Mouse (Mus musculus): ENCODE results near the gene Tmem95. TPM values are rescaled to one million over a fixed set of nuclear protein-coding genes. Genes with fewer than 3 reads are reported as not detected.
A peak's percentile ranks its signal among the peaks of the same experiment; 100 is the strongest.

The Tmem95 gene
- total and polyA plus RNA-seq, 3 experiments = not detected

GRCm38 (mm10) chr11:69878399-69878798 lies 581 bp upstream of the Tmem95 start:
- H3K4me1 ChIP-seq (ENCODE audit: insufficient read depth, low read depth, low read length) = peaks cover 55% of the 10 kb centered on the region
- DNase-seq (ENCODE audit: low spot score) = no peak
- ATAC-seq (ENCODE audit: extremely low read depth, insufficient number of reproducible peaks, low FRiP score, poor library complexity, severe bottlenecking) = no peak
- H3K9me3 ChIP-seq (replicated peaks) = no peaks in the 10 kb centered on the region
- H3K27me3 ChIP-seq (ENCODE audit: insufficient read depth, low read length) = peaks cover 15% of the 10 kb centered on the region
- peaks cover 30% of the 10 kb centered on the region for H3K36me3 ChIP-seq (replicated peaks)
- H3K4me3 ChIP-seq (ENCODE audit: low read depth, low read length) = no peak overlapping the region
- TF ChIP-seq TAL1 (conservative IDR thresholded peaks at IDR 0.05; ENCODE audit: low read depth, low read length) = no peak
- TF ChIP-seq GATA1 (IDR thresholded peaks at IDR 0.05; ENCODE audit: borderline replicate concordance, low read length) = no peak
- no peak for TF ChIP-seq POLR2AphosphoS5 (IDR thresholded peaks at IDR 0.05; ENCODE audit: insufficient replicate concordance, low read depth, low read length)
- TF ChIP-seq GATA2 (IDR thresholded peaks at IDR 0.05; ENCODE audit: borderline replicate concordance, low read depth, low read length) = no peak
- TF ChIP-seq CTCF (IDR thresholded peaks at IDR 0.05; ENCODE audit: low read depth, low read length) = no peak

GRCm38 (mm10) chr11:69876867-69877266 lies 951 bp downstream of the Tmem95 start:
- Histone ChIP-seq H3K36me3 (replicated peaks) (peaks cover 15% of the 10 kb centered on the region), H3K4me3 (ENCODE audit: low read depth, low read length) (no peak overlapping the region; the same call in 1 of the 2 replicates), H3K27me3 (ENCODE audit: insufficient read depth, low read length) (peaks cover 19% of the 10 kb centered on the region), H3K4me1 (ENCODE audit: insufficient read depth, low read depth, low read length) (peaks cover 52% of the 10 kb centered on the region), H3K9me3 (replicated peaks) (no peaks in the 10 kb centered on the region)
- ATAC-seq (ENCODE audit: extremely low read depth, insufficient number of reproducible peaks, low FRiP score, poor library complexity, severe bottlenecking) (no peak; the same call in 1 of the 2 replicates), DNase-seq (ENCODE audit: low spot score) (peak; percentile 64)
- TF ChIP-seq POLR2AphosphoS5 (IDR thresholded peaks at IDR 0.05; ENCODE audit: insufficient replicate concordance, low read depth, low read length) (no peak), CTCF (IDR thresholded peaks at IDR 0.05; ENCODE audit: low read depth, low read length) (peak; percentile 90), TAL1 (conservative IDR thresholded peaks at IDR 0.05; ENCODE audit: low read depth, low read length) (no peak), GATA1 (IDR thresholded peaks at IDR 0.05; ENCODE audit: borderline replicate concordance, low read length) (no peak), GATA2 (IDR thresholded peaks at IDR 0.05; ENCODE audit: borderline replicate concordance, low read depth, low read length) (no peak)

GRCm38 (mm10) chr11:69876186-69876585 lies 1.6 kb downstream of the Tmem95 start:
- DNase-seq (ENCODE audit: low spot score) (no peak), ATAC-seq (ENCODE audit: extremely low read depth, insufficient number of reproducible peaks, low FRiP score, poor library complexity, severe bottlenecking) (no peak)
- TF ChIP-seq CTCF (IDR thresholded peaks at IDR 0.05; ENCODE audit: low read depth, low read length) (no peak), GATA1 (IDR thresholded peaks at IDR 0.05; ENCODE audit: borderline replicate concordance, low read length) (no peak)
- Histone ChIP-seq H3K36me3 (replicated peaks) (peaks cover 8% of the 10 kb centered on the region), H3K4me3 (ENCODE audit: low read depth, low read length) (no peak overlapping the region), H3K4me1 (ENCODE audit: insufficient read depth, low read depth, low read length) (peaks cover 45% of the 10 kb centered on the region), H3K27me3 (ENCODE audit: insufficient read depth, low read length) (peaks cover 21% of the 10 kb centered on the region), H3K9me3 (replicated peaks) (no peaks in the 10 kb centered on the region)

- H3K36me3 ChIP-seq (replicated peaks) = no peaks in the 10 kb centered on the region
- TF ChIP-seq GATA2 (IDR thresholded peaks at IDR 0.05; ENCODE audit: borderline replicate concordance, low read depth, low read length) (no peak), GATA1 (IDR thresholded peaks at IDR 0.05; ENCODE audit: borderline replicate concordance, low read length) (no peak), CTCF (IDR thresholded peaks at IDR 0.05; ENCODE audit: low read depth, low read length) (no peak), POLR2AphosphoS5 (IDR thresholded peaks at IDR 0.05; ENCODE audit: insufficient replicate concordance, low read depth, low read length) (no peak)
- no peak overlapping the region for H3K4me3 ChIP-seq (ENCODE audit: low read depth, low read length)
- no peaks in the 10 kb centered on the region for H3K9me3 ChIP-seq (replicated peaks)
- ATAC-seq (ENCODE audit: extremely low read depth, insufficient number of reproducible peaks, low FRiP score, poor library complexity, severe bottlenecking) = no peak
- peaks cover 26% of the 10 kb centered on the region for H3K27me3 ChIP-seq (ENCODE audit: insufficient read depth, low read length)
- no peak for DNase-seq (ENCODE audit: low spot score)
- peaks cover 16% of the 10 kb centered on the region for H3K4me1 ChIP-seq (ENCODE audit: insufficient read depth, low read depth, low read length)
Observed at GRCm38 (mm10) chr11:69872451-69872850, 5.4 kb downstream of the Tmem95 start.

DNA sequence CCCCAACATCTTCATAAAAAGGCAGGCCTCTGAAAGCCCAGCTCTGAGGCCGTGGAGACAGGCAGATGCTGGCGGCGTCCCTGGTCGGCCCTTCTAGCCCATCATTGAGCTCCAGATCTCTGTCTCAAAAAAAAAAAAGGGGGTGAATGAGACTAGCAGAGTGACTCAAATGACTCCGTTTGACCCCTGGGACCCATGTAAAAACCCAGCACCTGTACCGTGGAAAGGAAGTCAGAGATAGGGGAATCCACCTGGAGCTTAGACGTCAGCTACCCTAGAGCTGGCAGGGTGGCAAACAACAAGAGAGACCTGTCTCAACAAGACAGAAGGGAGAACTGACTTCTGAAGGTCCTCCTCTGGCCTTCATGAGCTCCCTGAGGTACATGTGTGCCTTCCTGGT lies 6.0 kb downstream of the Tmem95 start:
- Histone ChIP-seq H3K36me3 (replicated peaks) (no peaks in the 10 kb centered on the region), H3K4me1 (ENCODE audit: insufficient read depth, low read depth, low read length) (peaks cover 16% of the 10 kb centered on the region), H3K4me3 (ENCODE audit: low read depth, low read length) (no peak overlapping the region), H3K9me3 (replicated peaks) (no peaks in the 10 kb centered on the region), H3K27me3 (ENCODE audit: insufficient read depth, low read length) (peaks cover 32% of the 10 kb centered on the region)
- ATAC-seq (ENCODE audit: extremely low read depth, insufficient number of reproducible peaks, low FRiP score, poor library complexity, severe bottlenecking) (no peak), DNase-seq (ENCODE audit: low spot score) (no peak)
- no peak for TF ChIP-seq POLR2AphosphoS5 (IDR thresholded peaks at IDR 0.05; ENCODE audit: insufficient replicate concordance, low read depth, low read length)
- TF ChIP-seq CTCF (IDR thresholded peaks at IDR 0.05; ENCODE audit: low read depth, low read length) = no peak
- no peak for TF ChIP-seq GATA1 (IDR thresholded peaks at IDR 0.05; ENCODE audit: borderline replicate concordance, low read length)
- no peak for TF ChIP-seq GATA2 (IDR thresholded peaks at IDR 0.05; ENCODE audit: borderline replicate concordance, low read depth, low read length)
- TF ChIP-seq TAL1 (conservative IDR thresholded peaks at IDR 0.05; ENCODE audit: low read depth, low read length) = no peak

DNA sequence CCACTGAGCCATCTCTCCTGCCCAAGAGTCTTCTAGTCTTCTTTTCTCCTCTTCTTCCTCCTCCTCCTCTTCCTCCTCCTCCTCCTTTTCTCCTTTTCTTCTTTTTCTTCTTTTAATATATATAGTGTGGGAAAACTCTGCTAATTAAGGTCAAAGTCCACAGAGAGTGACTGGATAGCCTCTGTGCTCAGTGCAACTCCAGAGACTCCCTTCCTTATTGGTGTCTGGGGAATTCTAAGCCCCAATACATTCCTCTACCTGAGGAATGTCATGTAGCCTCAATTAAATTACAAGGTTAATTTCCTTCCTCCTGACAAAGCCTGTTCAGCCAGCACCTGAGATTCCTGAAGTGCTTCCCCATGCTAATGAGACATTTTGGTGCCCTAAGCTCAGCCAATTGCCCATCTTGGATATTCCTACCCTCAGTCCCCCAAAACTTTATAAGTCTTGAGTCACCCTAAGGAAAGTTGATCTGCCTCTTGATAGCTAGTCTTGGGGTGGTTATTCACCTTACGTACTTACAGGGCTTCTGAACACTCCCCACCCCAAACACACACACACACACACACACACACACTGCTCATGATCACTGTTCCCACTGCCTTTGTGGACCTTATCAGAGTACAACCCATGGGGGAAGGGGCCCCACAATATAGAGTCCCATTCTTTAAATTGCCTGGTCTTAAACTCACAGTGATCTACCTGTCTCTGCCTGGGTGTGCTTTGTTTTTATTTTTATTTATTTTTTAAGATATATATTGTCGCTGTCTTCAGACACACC lies 7.3 kb downstream of the Tmem95 start:
- H3K27me3 ChIP-seq (ENCODE audit: insufficient read depth, low read length) = peaks cover 43% of the 10 kb centered on the region
- ATAC-seq (ENCODE audit: extremely low read depth, insufficient number of reproducible peaks, low FRiP score, poor library complexity, severe bottlenecking) (no peak), DNase-seq (ENCODE audit: low spot score) (no peak)
- no peaks in the 10 kb centered on the region for H3K9me3 ChIP-seq (replicated peaks)
- H3K4me1 ChIP-seq (ENCODE audit: insufficient read depth, low read depth, low read length) = peaks cover 8% of the 10 kb centered on the region; the same call in 1 of the 2 replicates
- H3K4me3 ChIP-seq (ENCODE audit: low read depth, low read length) = no peak overlapping the region
- no peaks in the 10 kb centered on the region for H3K36me3 ChIP-seq (replicated peaks)
- TF ChIP-seq CTCF (IDR thresholded peaks at IDR 0.05; ENCODE audit: low read depth, low read length) (no peak), GATA1 (IDR thresholded peaks at IDR 0.05; ENCODE audit: borderline replicate concordance, low read length) (no peak), POLR2AphosphoS5 (IDR thresholded peaks at IDR 0.05; ENCODE audit: insufficient replicate concordance, low read depth, low read length) (no peak), GATA2 (IDR thresholded peaks at IDR 0.05; ENCODE audit: borderline replicate concordance, low read depth, low read length) (no peak), TAL1 (conservative IDR thresholded peaks at IDR 0.05; ENCODE audit: low read depth, low read length) (no peak)

Data from G1E (cell line).